Mouse (Mus musculus): Measurements from ENCODE around the gene Nfkbil1.

- TF ChIP-seq CTCF (IDR thresholded peaks at IDR 0.05; ENCODE audit: borderline replicate concordance, control insufficient read depth, extremely low read depth, insufficient read depth, low read length, poor library complexity): no peak
- no peak for TF ChIP-seq POLR2A (IDR thresholded peaks at IDR 0.05; ENCODE audit: control insufficient read depth, extremely low read depth, insufficient read depth, low read length, poor library complexity)
Measured at GRCm38 (mm10) chr17:35278957-35279688, 43.5 kb upstream of the Nfkbil1 start.

Measured in thymus, adult 2 months (tissue).